Mouse (Mus musculus): ENCODE measurements around the gene Agr2. TPM values are rescaled to one million over a fixed set of nuclear protein-coding genes. Genes with fewer than 3 reads are reported as not detected.

Agr2 gene
- not detected for total RNA-seq (2021)
- long read RNA-seq, experiment 1, result 0 reads
- long read RNA-seq, experiment 2, result 0 reads

- intact Hi-C loops (cut with DNase I; ENCODE audit: low total_unique reads), result no loop called here
- no peak for DNase-seq
Measured at GRCm38 (mm10) chr12:35992711-35993110, at the start of gene Agr2. Gene Agr2 (plus strand): TSS chr12:35992907.

GRCm38 (mm10) chr12:35951757-35952156, 41.0 kb upstream of the Agr2 start:
- intact Hi-C loops (cut with DNase I; ENCODE audit: low total_unique reads), result no loop called here
- DNase-seq, result no peak

GRCm38 (mm10) chr12:35957235-35957634, 35.5 kb upstream of the Agr2 start:
- intact Hi-C loops (cut with DNase I; ENCODE audit: low total_unique reads), result no loop called here

GRCm38 (mm10) chr12:35966098-35966767, 26.5 kb upstream of the Agr2 start:
- DNase-seq, result no peak
- intact Hi-C loops (cut with DNase I; ENCODE audit: low total_unique reads), result no loop called here

More at GRCm38 (mm10) chr12:35957235-35957634, 35.5 kb upstream of the Agr2 start:
- DNase-seq, result no peak

GRCm38 (mm10) chr12:35966768-35967141, 26.0 kb upstream of the Agr2 start:
- intact Hi-C loops (cut with DNase I; ENCODE audit: low total_unique reads), result no loop called here
- no peak for DNase-seq

GRCm38 (mm10) chr12:35975898-35976297, 16.8 kb upstream of the Agr2 start:
- DNase-seq, result no peak
- intact Hi-C loops (cut with DNase I; ENCODE audit: low total_unique reads), result no loop called here

- intact Hi-C loops (cut with DNase I; ENCODE audit: low total_unique reads), result no loop called here
- no peak for DNase-seq
Measured at GRCm38 (mm10) chr12:35977633-35978246, 15.0 kb upstream of the Agr2 start.

- DNase-seq, result no peak
- intact Hi-C loops (cut with DNase I; ENCODE audit: low total_unique reads), result no loop called here
Measured at GRCm38 (mm10) chr12:35979625-35980024, 13.1 kb upstream of the Agr2 start.

- intact Hi-C loops (cut with DNase I; ENCODE audit: low total_unique reads), result no loop called here
Measured at GRCm38 (mm10) chr12:35981732-35982360, 10.9 kb upstream of the Agr2 start.

GRCm38 (mm10) chr12:35983472-35983871, 9.2 kb upstream of the Agr2 start:
- DNase-seq, result no peak
- intact Hi-C loops (cut with DNase I; ENCODE audit: low total_unique reads), result no loop called here

More at GRCm38 (mm10) chr12:35981732-35982360, 10.9 kb upstream of the Agr2 start:
- DNase-seq, result no peak

GRCm38 (mm10) chr12:35984743-35985142, 8.0 kb upstream of the Agr2 start:
- no peak for DNase-seq
- intact Hi-C loops (cut with DNase I; ENCODE audit: low total_unique reads), result no loop called here

- intact Hi-C loops (cut with DNase I; ENCODE audit: low total_unique reads), result no loop called here
- DNase-seq, result no peak
Measured at GRCm38 (mm10) chr12:35993583-35993982, 876 bp downstream of the Agr2 start.

GRCm38 (mm10) chr12:35994098-35994497, 1.4 kb downstream of the Agr2 start:
- no peak for DNase-seq
- intact Hi-C loops (cut with DNase I; ENCODE audit: low total_unique reads), result no loop called here

- intact Hi-C loops (cut with DNase I; ENCODE audit: low total_unique reads), result loop anchor here (5.0 kb wide), 1 partner anchor 98 kb away; no protein-coding TSS in a partner anchor
- no peak for DNase-seq
Measured at GRCm38 (mm10) chr12:35995799-35996198, 3.1 kb downstream of the Agr2 start.

GRCm38 (mm10) chr12:36004714-36005113, 12.0 kb downstream of the Agr2 start:
- intact Hi-C loops (cut with DNase I; ENCODE audit: low total_unique reads), result no loop called here

GRCm38 (mm10) chr12:36007581-36007980, 14.9 kb downstream of the Agr2 start:
- intact Hi-C loops (cut with DNase I; ENCODE audit: low total_unique reads), result no loop called here
- DNase-seq, result no peak

More at GRCm38 (mm10) chr12:36004714-36005113, 12.0 kb downstream of the Agr2 start:
- DNase-seq, result no peak

- no peak for DNase-seq
- intact Hi-C loops (cut with DNase I; ENCODE audit: low total_unique reads), result no loop called here
Measured at GRCm38 (mm10) chr12:36008364-36009047, 15.8 kb downstream of the Agr2 start.

- no peak for DNase-seq
- intact Hi-C loops (cut with DNase I; ENCODE audit: low total_unique reads), result no loop called here
Measured at GRCm38 (mm10) chr12:36013216-36013910, 20.7 kb downstream of the Agr2 start.

- intact Hi-C loops (cut with DNase I; ENCODE audit: low total_unique reads), result no loop called here
- DNase-seq, result no peak
Measured at GRCm38 (mm10) chr12:36017791-36018190, 25.1 kb downstream of the Agr2 start.

GRCm38 (mm10) chr12:36019572-36019971, 26.9 kb downstream of the Agr2 start:
- no peak for DNase-seq
- intact Hi-C loops (cut with DNase I; ENCODE audit: low total_unique reads), result no loop called here

Data from gastrocnemius, postnatal 14 days (tissue).